Mouse (Mus musculus) CH12.LX (cell line): ENCODE data around the gene Hcn1. TPM values are rescaled to one million over a fixed set of nuclear protein-coding genes. Genes with fewer than 3 reads are reported as not detected.

Source experiments
- DNase-seq: peaks from one replicate; pipeline ENCODE4 v3.0.0-alpha.2; 2013; ENCODE audit errors: extremely low read depth
- H3K27ac ChIP-seq: 2 replicates; pipeline ENCODE4 v1.5.1; 2012; ENCODE audit warnings: low read depth, mild to moderate bottlenecking, control low read depth, moderate library complexity; ENCODE audit not compliant: insufficient read depth
- H3K27me3 ChIP-seq: replicated peaks from 2 replicates; pipeline ENCODE3; 2012; ENCODE audit warnings: inconsistent platforms
- H3K36me3 ChIP-seq, 2 experiments: replicated peaks in 1 of 2; 2 replicates each; pipeline versions ENCODE3 to v1.6.1; 2012; ENCODE audit warnings: inconsistent platforms in 1 of 2, low read length in 1 of 2, mild to moderate bottlenecking in 1 of 2, mixed read lengths in 1 of 2, moderate library complexity in 1 of 2; ENCODE audit not compliant: control insufficient read depth in 1 of 2, insufficient read depth in 1 of 2
- H3K4me1 ChIP-seq, 2 experiments: 2 replicates each; pipeline ENCODE4 v1.6.1; 2012; ENCODE audit warnings: inconsistent platforms in 1 of 2, moderate library complexity in 1 of 2; ENCODE audit not compliant: insufficient read depth in 2 of 2, control insufficient read depth in 1 of 2
- H3K4me2 ChIP-seq: 2 replicates; pipeline ENCODE4 v1.6.1; 2012; ENCODE audit warnings: low read depth, mild to moderate bottlenecking, control low read depth; ENCODE audit not compliant: poor library complexity, insufficient read depth, severe bottlenecking
- H3K4me3 ChIP-seq, 3 experiments: fragments of 150-350 bp in 1 of 3; sonication (generic) in 1 of 3; replicated peaks in 1 of 3; 2 replicates each; pipeline versions ENCODE3 to v1.5.1; 2011 to 2012; ENCODE audit warnings: low read depth in 2 of 3, low read length in 2 of 3, mild to moderate bottlenecking in 2 of 3, moderate library complexity in 2 of 3, control low read depth in 1 of 3, improper control_type of control experiment in 1 of 3, inconsistent platforms in 1 of 3, mixed read lengths in 1 of 3; ENCODE audit not compliant: poor library complexity in 1 of 3
- H3K79me2 ChIP-seq: replicated peaks from 2 replicates; pipeline ENCODE4 v1.6.1; 2012; ENCODE audit warnings: mild to moderate bottlenecking, moderate library complexity; ENCODE audit not compliant: control insufficient read depth, poor library complexity, insufficient read depth, severe bottlenecking; ENCODE audit errors: extremely low read depth
- H3K9ac ChIP-seq: 2 replicates; pipeline ENCODE4 v1.6.1; 2012; ENCODE audit warnings: low read depth, mild to moderate bottlenecking, control low read depth, moderate library complexity; ENCODE audit not compliant: insufficient read depth
- H3K9me3 ChIP-seq: replicated peaks from 2 replicates; pipeline ENCODE3; 2012; ENCODE audit warnings: low read length, inconsistent platforms, mixed read lengths
- CHD1 ChIP-seq: IDR thresholded peaks from 2 replicates; pipeline ENCODE4 v1.6.1; 2012; ENCODE audit warnings: low read depth, low read length, improper control_type of control experiment, inconsistent platforms
- CHD2 ChIP-seq: IDR thresholded peaks from 2 replicates; pipeline ENCODE4 v1.6.1; 2011; ENCODE audit warnings: low read length, improper control_type of control experiment
- E2F4 ChIP-seq: IDR thresholded peaks from 2 replicates; pipeline ENCODE4 v1.6.1; 2011; ENCODE audit warnings: low read depth, low read length, improper control_type of control experiment; ENCODE audit not compliant: insufficient replicate concordance
- ELF1 ChIP-seq: IDR thresholded peaks from 2 replicates; pipeline ENCODE4 v1.6.1; 2014; ENCODE audit warnings: low read depth, mild to moderate bottlenecking, inconsistent platforms, low read length, improper control_type of control experiment
- ETS1 ChIP-seq: conservative IDR thresholded peaks from 2 replicates; pipeline ENCODE4 v1.6.1; 2012; ENCODE audit warnings: low read depth, mild to moderate bottlenecking, inconsistent platforms, low read length, improper control_type of control experiment, moderate library complexity
- GABPA ChIP-seq: IDR thresholded peaks from 2 replicates; pipeline ENCODE4 v1.6.1; 2012; ENCODE audit warnings: low read depth, low read length, improper control_type of control experiment, inconsistent platforms; ENCODE audit not compliant: insufficient replicate concordance
- KAT2A ChIP-seq: IDR thresholded peaks from 2 replicates; pipeline ENCODE4 v1.6.1; 2012; ENCODE audit warnings: low read length, improper control_type of control experiment, inconsistent platforms; ENCODE audit not compliant: insufficient replicate concordance
- MEF2A ChIP-seq: IDR thresholded peaks from 2 replicates; pipeline ENCODE4 v1.6.1; 2014; ENCODE audit warnings: low read depth, mild to moderate bottlenecking, inconsistent platforms, low read length, improper control_type of control experiment, borderline replicate concordance
- MXI1 ChIP-seq: IDR thresholded peaks from 2 replicates; pipeline ENCODE4 v1.6.1; 2011; ENCODE audit warnings: mild to moderate bottlenecking, low read depth, low read length, improper control_type of control experiment
- NELFE ChIP-seq: IDR thresholded peaks from 2 replicates; pipeline ENCODE4 v1.6.1; 2011; ENCODE audit warnings: low read depth, low read length, improper control_type of control experiment
- POLR2A ChIP-seq: IDR thresholded peaks from 2 replicates; pipeline ENCODE4 v1.6.1; 2011; ENCODE audit warnings: low read depth, mild to moderate bottlenecking, improper control_type of control experiment, low read length
- RAD21 ChIP-seq: IDR thresholded peaks from 2 replicates; pipeline ENCODE4 v1.6.1; 2011; ENCODE audit warnings: low read depth, mild to moderate bottlenecking, low read length, improper control_type of control experiment, moderate library complexity
- SIN3A ChIP-seq: IDR thresholded peaks from 2 replicates; pipeline ENCODE4 v1.6.1; 2012; ENCODE audit warnings: low read length, improper control_type of control experiment, inconsistent platforms
- TCF12 ChIP-seq: IDR thresholded peaks from 2 replicates; pipeline ENCODE4 v1.6.1; 2014; ENCODE audit warnings: low read depth, mild to moderate bottlenecking, inconsistent platforms, low read length, improper control_type of control experiment
- USF1 ChIP-seq: IDR thresholded peaks from 2 replicates; pipeline ENCODE4 v1.6.1; 2014; ENCODE audit warnings: low read depth, mild to moderate bottlenecking, inconsistent platforms, low read length, improper control_type of control experiment
- ZC3H11A ChIP-seq: IDR thresholded peaks from 2 replicates; pipeline ENCODE4 v1.6.1; 2012; ENCODE audit warnings: low read depth, mild to moderate bottlenecking, inconsistent platforms, low read length, improper control_type of control experiment
- ZKSCAN1 ChIP-seq: IDR thresholded peaks from 2 replicates; pipeline ENCODE4 v1.6.1; 2012; ENCODE audit warnings: low read depth, inconsistent platforms, low read length, improper control_type of control experiment, borderline replicate concordance
- ZNF384 ChIP-seq: IDR thresholded peaks from 2 replicates; pipeline ENCODE4 v1.6.1; 2012; ENCODE audit warnings: low read depth, low read length, improper control_type of control experiment, inconsistent platforms
- dilution Hi-C: fragments of 300-500 bp; cut with MboI; formaldehyde crosslinking; loops from 2 replicates; pipeline ENCODE4 v1.14.3; 2020; ENCODE audit warnings: low sequenced_read_pairs; ENCODE audit not compliant: extremely low pct_unique_long_range_greater_than_20kb, extremely low pct_ligation_motif_present
- in situ Hi-C: fragments of 300-500 bp; cut with MboI; formaldehyde crosslinking; loops from 3 replicates; pipeline ENCODE4 v1.14.3; 2019; ENCODE audit warnings: low sequenced_read_pairs, low pct_ligation_motif_present, low pct_unique_long_range_greater_than_20kb, mixed read lengths
- polyA plus RNA-seq: library from polyadenylated mRNA; unstranded; fragments of >175 nt; gene quantifications from 2 replicates; pipeline ENCODE4 v1.2.1, GENCODE M21; 2012; ENCODE audit warnings: low read depth; ENCODE audit not compliant: insufficient read length
- total RNA-seq, 2 experiments: library from RNA; depleted of rRNA; stranded (reverse); fragments of 300-350 nt in 1 of 2; fragments of >200 nt in 1 of 2; gene quantifications; 2 replicates each; pipeline ENCODE4 v1.2.3; 2012 to 2014

Gene Hcn1
- total and polyA plus RNA-seq, 3 experiments = not detected

- no peaks in the 10 kb centered on the region for H3K27me3 ChIP-seq
- dilution Hi-C loops (no loop called here), in situ Hi-C loops (no loop called here)
- peaks cover 20% of the 10 kb centered on the region for H3K9me3 ChIP-seq
- H3K4me1 ChIP-seq = no peaks in the 10 kb centered on the region
- H3K9ac ChIP-seq = no peak overlapping the region
- H3K36me3 ChIP-seq = no peaks in the 10 kb centered on the region
- TF ChIP-seq E2F4 = no peak
- TF ChIP-seq ZC3H11A = no peak
- no peak for TF ChIP-seq MXI1
- no peak for TF ChIP-seq ETS1
- no peak for TF ChIP-seq ELF1
- no peak for TF ChIP-seq USF1
- no peak for TF ChIP-seq KAT2A
- TF ChIP-seq RAD21 = no peak
- no peak for TF ChIP-seq SIN3A
- no peak for TF ChIP-seq MEF2A
- TF ChIP-seq ZNF384 = no peak
- no peak for TF ChIP-seq ZKSCAN1
- H3K27ac ChIP-seq = no peak overlapping the region
- no peak overlapping the region for H3K4me2 ChIP-seq
- no peak overlapping the region for H3K4me3 ChIP-seq
- no peaks in the 10 kb centered on the region for H3K79me2 ChIP-seq
- DNase-seq = no peak
These were observed 373.3 kb downstream of the Hcn1 start for GRCm38 (mm10) chr13:117975382-117975781.

- in situ Hi-C loops (no loop called here), dilution Hi-C loops (no loop called here)
These were observed 373.7 kb downstream of the Hcn1 start for GRCm38 (mm10) chr13:117975823-117976222.

GRCm38 (mm10) chr13:117984339-117984738 lies 382.2 kb downstream of the Hcn1 start:
- Histone ChIP-seq H3K36me3 (no peaks in the 10 kb centered on the region), H3K4me3 (no peak overlapping the region)
- DNase-seq = no peak
- TF ChIP-seq POLR2A (no peak), ZC3H11A (no peak), MXI1 (no peak), NELFE (no peak)
- TF ChIP-seq, all 38 proteins: peak for 0
- Histone ChIP-seq H3K9ac (no peak overlapping the region), H3K9me3 (peaks cover 7% of the 10 kb centered on the region), H3K4me2 (no peak overlapping the region), H3K27ac (no peak overlapping the region), H3K4me1 (no peaks in the 10 kb centered on the region), H3K27me3 (no peaks in the 10 kb centered on the region), H3K79me2 (no peaks in the 10 kb centered on the region)
- dilution Hi-C loops (no loop called here), in situ Hi-C loops (no loop called here)

More at GRCm38 (mm10) chr13:117975823-117976222, 373.7 kb downstream of the Hcn1 start:
- Histone ChIP-seq H3K4me3 (no peak overlapping the region), H3K27ac (no peak overlapping the region), H3K4me1 (no peaks in the 10 kb centered on the region), H3K4me2 (no peak overlapping the region), H3K79me2 (no peaks in the 10 kb centered on the region), H3K9ac (no peak overlapping the region), H3K36me3 (no peaks in the 10 kb centered on the region), H3K27me3 (no peaks in the 10 kb centered on the region), H3K9me3 (peaks cover 20% of the 10 kb centered on the region)
- DNase-seq = no peak
- TF ChIP-seq MEF2A = no peak
- no peak for TF ChIP-seq CHD1
- no peak for TF ChIP-seq CHD2
- TF ChIP-seq TCF12 = no peak
- no peak for TF ChIP-seq GABPA
